Mouse (Mus musculus) kidney, adult 2 months (tissue): ENCODE measurements around the gene Rhoa.

Experiments used
- CTCF ChIP-seq: fragments of 200-500 bp; conservative IDR thresholded peaks from 2 replicates; pipeline ENCODE4 v1.5.1; 2011; ENCODE audit warnings: low read depth, mild to moderate bottlenecking, control low read depth, low read length, moderate library complexity, mixed read lengths; ENCODE audit not compliant: insufficient read depth, insufficient read length
- POLR2A ChIP-seq: fragments of 200-500 bp; IDR thresholded peaks from one replicate; pipeline ENCODE4 v1.6.1; 2011; ENCODE audit warnings: low read depth, low read length, control low read depth

DNA sequence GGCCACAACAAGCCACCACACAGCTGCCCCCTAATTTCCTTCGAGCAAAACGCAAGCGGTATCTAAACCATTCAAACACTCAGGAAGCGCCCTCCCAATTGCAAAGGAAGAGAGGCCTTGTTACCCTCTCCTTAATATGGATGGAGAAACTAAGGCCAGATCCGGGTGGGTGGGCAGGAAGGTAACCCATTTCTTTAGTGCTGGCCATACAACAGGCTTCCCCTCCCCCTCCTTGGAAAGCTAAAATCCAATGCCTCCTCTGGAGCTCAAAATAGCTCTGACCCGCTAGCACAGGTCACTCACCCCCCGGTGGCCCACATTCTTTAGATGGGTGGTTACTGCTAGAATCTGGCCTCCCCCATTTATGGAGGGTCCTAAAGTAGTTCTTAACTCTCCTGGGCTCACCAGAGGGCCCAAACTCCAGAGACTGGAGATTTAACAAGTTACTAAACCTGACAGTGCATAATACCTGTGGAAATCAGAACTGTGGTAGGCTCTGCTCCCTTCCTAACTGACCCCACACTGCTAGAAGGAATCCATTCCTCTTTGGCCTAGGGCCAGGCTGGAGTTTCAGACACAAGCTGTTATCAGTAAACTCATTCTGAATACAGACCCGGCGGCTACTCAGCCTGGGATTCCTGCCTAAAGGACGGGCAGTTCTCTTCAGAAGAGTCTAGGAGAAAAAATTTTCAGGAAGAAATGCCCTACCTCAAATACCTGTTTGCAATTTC, 41.6 kb upstream of the Rhoa start:
- TF ChIP-seq POLR2A (no peak), CTCF (no peak)
